Mouse (Mus musculus): ENCODE results near the gene Tcl1.

DNA sequence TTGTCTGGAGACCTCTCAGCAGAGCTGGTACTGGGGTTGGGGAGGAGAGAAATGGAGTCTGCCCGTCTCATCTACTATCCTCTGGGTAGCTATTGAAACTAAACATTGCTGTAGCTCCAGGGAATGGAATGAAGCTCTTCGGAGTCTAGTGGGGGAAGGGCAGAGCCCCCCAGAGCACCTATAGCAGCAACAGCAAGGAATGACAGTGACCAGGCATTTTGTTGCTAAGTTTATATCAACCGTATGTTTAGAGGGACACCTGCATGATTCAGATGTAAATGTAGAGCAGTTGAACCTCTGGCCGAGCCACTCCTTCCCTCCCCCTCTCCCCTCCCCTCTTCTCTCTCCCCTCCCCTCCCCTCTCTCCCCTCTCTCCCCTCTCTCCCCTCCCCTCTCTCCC, 36.6 kb upstream of the Tcl1 start:
- TF ChIP-seq HCFC1 (IDR thresholded peaks at IDR 0.05; ENCODE audit: borderline replicate concordance, insufficient read depth, low read length), result no peak
- no peak for TF ChIP-seq MAFK (IDR thresholded peaks at IDR 0.05; ENCODE audit: insufficient read depth, low read depth, low read length)
- no peak for TF ChIP-seq ZC3H11A (IDR thresholded peaks at IDR 0.05; ENCODE audit: borderline replicate concordance, low read depth, low read length)
- no peak for TF ChIP-seq ZNF384 (IDR thresholded peaks at IDR 0.05; ENCODE audit: low read depth, low read length)

Measured in ES-E14 (cell line).